Mouse (Mus musculus): ENCODE results near the gene Mtx3. TPM values are rescaled to one million over a fixed set of nuclear protein-coding genes. Genes with fewer than 3 reads are reported as not detected.

Gene Mtx3
- total RNA-seq, 1 experiment from 2014 or later, result 11.1 TPM

DNA sequence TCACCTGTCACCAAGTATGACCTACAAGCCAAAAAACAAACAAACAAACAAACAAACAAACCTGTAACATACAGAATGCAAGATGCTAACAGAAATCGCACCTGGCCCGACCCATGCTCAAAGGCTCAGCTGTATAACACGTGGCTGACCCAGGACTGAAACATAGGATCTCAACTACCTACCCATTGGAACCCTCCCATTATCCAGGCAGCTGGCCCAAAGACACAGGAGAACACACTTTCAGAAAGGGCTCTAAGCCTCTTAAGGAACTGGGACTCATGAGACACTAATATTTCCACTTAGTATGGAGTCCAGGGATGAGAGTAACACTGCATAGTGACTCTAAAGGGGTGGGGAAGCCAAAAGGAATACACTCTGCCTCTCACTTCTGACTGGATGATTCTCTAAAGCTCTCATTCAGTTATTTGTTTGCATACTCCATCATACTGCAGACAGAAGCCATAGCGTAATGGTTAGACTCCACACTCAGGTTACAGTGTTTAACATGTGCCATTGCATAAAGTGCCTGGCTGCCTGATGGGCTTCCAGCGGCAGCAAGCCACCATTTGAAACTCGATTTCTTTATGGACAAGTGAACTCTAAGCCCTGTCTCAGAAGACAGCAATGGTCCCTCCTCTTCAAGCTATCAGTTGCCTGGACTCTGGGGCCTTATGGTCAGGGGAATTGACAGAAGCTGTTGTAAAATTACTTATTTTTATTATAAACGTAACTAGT, 38.6 kb downstream of the Mtx3 start:
- ATAC-seq (replicated peaks; ENCODE audit: low read depth, poor library complexity, severe bottlenecking), result no peak

- no peak for ATAC-seq (replicated peaks; ENCODE audit: low read depth, poor library complexity, severe bottlenecking)
These were observed 39.6 kb downstream of the Mtx3 start for GRCm38 (mm10) chr13:92884206-92884605.

DNA sequence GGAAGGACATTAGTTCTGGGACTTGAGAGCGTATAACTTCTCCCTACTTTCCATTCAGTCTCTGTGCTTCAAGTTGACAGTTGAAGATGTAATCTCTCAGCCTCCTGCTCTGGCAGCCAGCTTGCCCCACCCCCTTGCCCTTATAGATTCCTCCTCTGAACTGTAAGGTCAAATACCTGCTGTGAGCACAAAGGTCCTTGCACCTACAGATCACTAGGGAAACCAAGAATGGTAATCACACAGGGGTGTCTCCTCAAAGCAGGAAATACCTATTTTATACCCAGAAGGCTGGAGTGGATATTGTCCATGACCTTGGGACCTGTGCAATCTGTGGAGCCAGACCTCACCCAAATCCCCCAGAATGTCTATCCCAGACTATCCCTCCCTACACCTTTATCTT, 40.4 kb downstream of the Mtx3 start:
- ATAC-seq (replicated peaks; ENCODE audit: low read depth, poor library complexity, severe bottlenecking), result no peak

GRCm38 (mm10) chr13:92899087-92899486, 54.5 kb downstream of the Mtx3 start:
- no peak for ATAC-seq (replicated peaks; ENCODE audit: low read depth, poor library complexity, severe bottlenecking)

- no peak for ATAC-seq (replicated peaks; ENCODE audit: low read depth, poor library complexity, severe bottlenecking)
These were observed 58.7 kb downstream of the Mtx3 start for GRCm38 (mm10) chr13:92903291-92903690.

DNA sequence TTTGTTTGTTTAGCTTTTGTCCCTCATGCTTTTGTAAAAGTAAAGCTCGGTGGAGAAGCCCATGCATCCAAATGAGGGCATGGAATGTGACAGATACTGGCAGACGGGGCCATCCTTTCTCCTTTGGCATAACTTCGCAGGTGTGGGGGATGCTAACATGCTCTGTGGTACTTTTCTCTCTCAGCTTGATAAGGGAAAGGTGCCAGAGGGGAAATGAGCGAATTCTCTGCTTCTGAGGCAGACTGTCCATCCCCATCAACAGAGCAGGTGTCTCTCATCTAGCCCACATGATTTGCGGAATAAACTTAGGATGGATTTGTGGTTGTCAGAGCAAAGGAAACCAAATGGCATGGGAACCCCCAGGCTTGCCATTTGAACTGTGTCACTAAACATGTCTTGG, 61.4 kb downstream of the Mtx3 start:
- ATAC-seq (replicated peaks; ENCODE audit: low read depth, poor library complexity, severe bottlenecking), result no peak

DNA sequence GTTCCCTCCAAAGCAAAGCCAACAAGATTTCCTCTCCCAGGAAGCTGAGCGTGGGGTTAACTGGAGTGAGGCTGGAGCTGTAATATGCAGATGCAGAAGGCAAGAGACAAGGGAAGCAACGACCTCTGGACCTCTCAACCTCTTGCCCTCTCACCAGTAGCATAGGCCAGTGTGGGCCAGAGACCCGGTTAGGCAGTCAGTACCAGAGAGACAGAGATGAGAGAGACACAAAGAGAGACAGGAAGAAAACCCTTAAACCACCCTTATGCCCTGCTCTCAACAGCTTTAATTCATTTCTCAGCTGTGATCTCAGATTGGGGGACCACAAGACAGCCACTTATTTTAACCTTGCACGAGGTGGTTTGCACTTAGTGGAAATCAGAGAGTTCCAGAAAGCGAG, 62.8 kb downstream of the Mtx3 start:
- ATAC-seq (replicated peaks; ENCODE audit: low read depth, poor library complexity, severe bottlenecking), result no peak

Other genes starting within 250 kb of the Mtx3 start
- gene Serinc5, start 233.7 kb upstream of the Mtx3 start, total RNA-seq (2017), result 11.3 and 15.5 TPM in 2 replicates
- gene Thbs4, start 49.9 kb upstream of the Mtx3 start, total RNA-seq (2017), result not detected in 2 replicates

Measured in common myeloid progenitor, adult 5-6 weeks (primary cell).